Mouse (Mus musculus): ENCODE results near the gene Insm1. TPM values are rescaled to one million over a fixed set of nuclear protein-coding genes. Genes with fewer than 3 reads are reported as not detected.

The Insm1 gene
- not detected for total RNA-seq (2023)

GRCm38 (mm10) chr2:146221076-146221928 is at the start of gene Insm1:
Gene Insm1, plus strand, starts transcription at chr2:146221921.

